Mouse (Mus musculus): Measurements from ENCODE around the gene Spocd1. TPM values are rescaled to one million over a fixed set of nuclear protein-coding genes. Genes with fewer than 3 reads are reported as not detected.
"Not testable (repeated sequence)": the region's sequence is repeated elsewhere in the genome, so short reads cannot be mapped to it uniquely, and the experiment has no call there.

The Spocd1 gene
- total RNA-seq (2021), result under 1 TPM; 0.37 to 0.41 TPM
- long read RNA-seq, partial matches to known transcripts, result 0 of 2 reads
- long read RNA-seq, other reads (novel, unspliced or antisense), result 2 of 2 reads

GRCm38 (mm10) chr4:129928949-129929348 lies at the start of gene Spocd1:
Gene Spocd1 (plus strand): TSS chr4:129929249.
- DNase-seq (ENCODE audit: low spot score in 2 of 2), result no peak

- no peak for DNase-seq (ENCODE audit: low spot score in 2 of 2)
Observed at GRCm38 (mm10) chr4:129880615-129881014, 48.4 kb upstream of the Spocd1 start.

GRCm38 (mm10) chr4:129881661-129882060 lies 47.4 kb upstream of the Spocd1 start:
- DNase-seq (ENCODE audit: low spot score in 2 of 2), result no peak

GRCm38 (mm10) chr4:129882555-129883293 lies 46.3 kb upstream of the Spocd1 start:
- peak in 1 of 2 experiments; percentile 52 for DNase-seq (ENCODE audit: low spot score in 2 of 2)

GRCm38 (mm10) chr4:129884041-129884930 lies 44.8 kb upstream of the Spocd1 start:
- DNase-seq (ENCODE audit: low spot score in 2 of 2), result peak; percentile 40 to 65

- DNase-seq (ENCODE audit: low spot score in 2 of 2), result no peak
Observed at GRCm38 (mm10) chr4:129889661-129890060, 39.4 kb upstream of the Spocd1 start.

- no peak for DNase-seq (ENCODE audit: low spot score in 2 of 2)
Observed at GRCm38 (mm10) chr4:129890094-129890493, 39.0 kb upstream of the Spocd1 start.

- no peak for DNase-seq (ENCODE audit: low spot score in 2 of 2)
Observed at GRCm38 (mm10) chr4:129894861-129895260, 34.2 kb upstream of the Spocd1 start.

GRCm38 (mm10) chr4:129898815-129899214 lies 30.2 kb upstream of the Spocd1 start:
- not testable (repeated sequence) for DNase-seq (ENCODE audit: low spot score in 2 of 2)

- DNase-seq (ENCODE audit: low spot score in 2 of 2), result no peak
Observed at GRCm38 (mm10) chr4:129902394-129902793, 26.7 kb upstream of the Spocd1 start.

GRCm38 (mm10) chr4:129903577-129903976 lies 25.5 kb upstream of the Spocd1 start:
- DNase-seq (ENCODE audit: low spot score in 2 of 2), result no peak

- DNase-seq (ENCODE audit: low spot score in 2 of 2), result no peak
Observed at GRCm38 (mm10) chr4:129905032-129905431, 24.0 kb upstream of the Spocd1 start.

- DNase-seq (ENCODE audit: low spot score in 2 of 2), result no peak
Observed at GRCm38 (mm10) chr4:129906016-129906415, 23.0 kb upstream of the Spocd1 start.

GRCm38 (mm10) chr4:129908836-129909235 lies 20.2 kb upstream of the Spocd1 start:
- DNase-seq (ENCODE audit: low spot score in 2 of 2), result no peak

GRCm38 (mm10) chr4:129909261-129909731 lies 19.8 kb upstream of the Spocd1 start:
- no peak for DNase-seq (ENCODE audit: low spot score in 2 of 2)

- no peak for DNase-seq (ENCODE audit: low spot score in 2 of 2)
Observed at GRCm38 (mm10) chr4:129912998-129913397, 16.1 kb upstream of the Spocd1 start.

- DNase-seq (ENCODE audit: low spot score in 2 of 2), result no peak
Observed at GRCm38 (mm10) chr4:129913761-129914644, 15.0 kb upstream of the Spocd1 start.

GRCm38 (mm10) chr4:129914686-129915085 lies 14.4 kb upstream of the Spocd1 start:
- no peak for DNase-seq (ENCODE audit: low spot score in 2 of 2)

- DNase-seq (ENCODE audit: low spot score in 2 of 2), result no peak
Observed at GRCm38 (mm10) chr4:129915349-129915988, 13.6 kb upstream of the Spocd1 start.

GRCm38 (mm10) chr4:129916159-129916558 lies 12.9 kb upstream of the Spocd1 start:
- DNase-seq (ENCODE audit: low spot score in 2 of 2), result no peak

Measured in layer of hippocampus, adult 18-20 months (tissue).